Mouse (Mus musculus) heart, adult 2 months (tissue): ENCODE measurements around the gene Slc12a9.

ENCODE experiments used
- CTCF ChIP-seq: fragments of 200-600 bp; IDR thresholded peaks from 2 replicates; pipeline ENCODE4 v1.8.1; 2022; ENCODE audit warnings: antibody characterized with exemption, mild to moderate bottlenecking, moderate library complexity
- POLR2A ChIP-seq: fragments of 200-500 bp; IDR thresholded peaks from 2 replicates; pipeline ENCODE4 v1.6.1; 2011; ENCODE audit warnings: mild to moderate bottlenecking, low read depth, low read length, control low read depth; ENCODE audit not compliant: insufficient read depth

DNA sequence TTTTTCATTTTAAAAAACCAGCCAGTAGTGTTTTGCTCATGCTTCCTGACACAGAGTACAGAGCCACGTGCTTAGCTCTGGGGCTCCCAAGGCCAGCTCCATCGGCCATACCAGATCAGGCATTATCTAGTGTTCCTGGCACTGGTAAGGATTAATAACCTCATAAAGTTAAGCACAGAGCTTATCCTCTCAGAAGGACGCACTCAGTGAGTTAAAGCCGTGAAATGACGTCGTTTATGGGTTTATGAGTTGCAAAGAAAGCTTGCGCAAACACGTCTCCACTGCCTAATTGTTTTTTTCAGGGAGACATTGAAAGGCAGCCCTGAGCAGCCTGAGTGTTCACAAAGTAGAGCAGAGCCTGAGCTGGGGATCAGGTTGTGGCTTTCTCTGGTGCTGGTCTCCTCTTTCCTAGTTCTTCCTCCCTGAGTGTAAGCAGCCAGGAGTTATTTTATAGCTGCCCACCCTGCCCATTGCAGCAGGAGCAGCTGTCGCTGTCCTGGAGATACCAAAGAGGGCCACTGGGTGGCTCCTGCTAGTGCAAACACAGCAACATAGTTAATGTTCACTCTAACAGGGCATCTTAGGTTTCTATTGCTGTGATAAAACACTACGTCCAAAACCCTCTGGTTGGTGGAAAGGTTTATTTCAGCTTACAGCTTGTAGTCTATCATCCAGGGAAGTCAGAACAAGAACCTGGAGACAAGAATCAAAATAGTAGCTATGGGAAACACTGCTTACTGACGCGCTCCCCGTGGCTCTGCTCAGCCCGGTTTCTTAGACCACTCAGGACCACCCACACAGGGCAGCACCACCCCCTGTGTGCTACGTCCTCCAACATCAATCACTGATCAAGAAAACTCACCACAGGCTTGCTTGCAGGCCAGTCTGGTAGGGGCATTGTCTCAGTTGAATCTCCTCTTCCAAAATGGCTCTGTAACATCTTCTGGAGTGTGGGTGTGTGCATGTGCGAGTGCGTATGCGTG lies 55.7 kb downstream of the Slc12a9 start:
- TF ChIP-seq CTCF (peak; percentile 68), POLR2A (no peak)
